Mouse (Mus musculus): Measurements from ENCODE around the gene Tacc2. TPM values are rescaled to one million over a fixed set of nuclear protein-coding genes. Genes with fewer than 3 reads are reported as not detected.

The Tacc2 gene
- polyA plus RNA-seq, 1 experiment from 2014 or later = 53.5 TPM

DNA sequence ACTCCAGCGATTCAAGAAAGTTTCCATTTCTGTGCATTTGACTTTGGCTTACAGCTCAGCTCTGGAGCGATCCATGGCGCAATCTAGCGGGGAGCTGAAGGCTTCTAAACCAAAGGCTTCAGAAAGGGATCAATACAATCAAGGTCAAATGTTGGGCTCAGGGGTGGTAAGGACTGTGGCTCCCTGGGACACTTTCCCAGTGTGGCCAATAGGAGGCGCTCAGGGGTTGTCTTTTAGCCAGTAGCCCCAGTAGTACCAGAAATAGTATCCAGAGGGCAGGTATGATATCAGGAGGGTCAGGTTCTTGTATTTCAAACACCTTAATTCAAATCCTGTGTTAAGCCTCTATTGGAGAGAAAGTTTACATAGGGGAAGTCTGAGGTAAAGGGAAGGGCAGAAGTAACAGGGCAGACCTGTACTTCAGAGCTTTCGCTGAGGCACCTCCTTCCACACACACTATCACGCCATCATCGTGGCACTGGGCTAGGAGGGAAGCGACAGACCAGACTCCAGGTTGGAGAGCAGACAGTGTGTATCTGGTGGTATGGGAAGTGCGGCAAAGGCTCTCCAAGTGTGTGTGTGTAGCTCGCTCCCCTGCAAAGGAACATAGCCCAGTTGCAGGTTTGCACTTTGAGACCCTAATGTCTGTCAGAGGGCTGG is 196.1 kb downstream of the Tacc2 start:
- H3K36me3 ChIP-seq = no peaks in the 10 kb centered on the region
- H3K9me3 ChIP-seq = no peaks in the 10 kb centered on the region
- WGBS = 66% methylated on average over 11 of the region's 11 CpGs
- H3K27ac ChIP-seq (replicated peaks) = no peak overlapping the region
- no peak for ATAC-seq (replicated peaks)
- H3K4me3 ChIP-seq = no peak overlapping the region
- H3K4me2 ChIP-seq (replicated peaks) = no peak overlapping the region
- H3K9ac ChIP-seq (replicated peaks) = no peak overlapping the region
- no peaks in the 10 kb centered on the region for H3K27me3 ChIP-seq
- no peaks in the 10 kb centered on the region for H3K4me1 ChIP-seq

GRCm38 (mm10) chr7:130773914-130774630 is 196.8 kb downstream of the Tacc2 start, which contains the start of gene Btbd16:
Gene Btbd16, plus strand, starts transcription at chr7:130774069.
- Histone ChIP-seq H3K4me2 (replicated peaks) (no peak within 1 kb of the TSS), H3K9me3 (no peaks in the 10 kb centered on the region), H3K4me1 (no peaks in the 10 kb centered on the region), H3K36me3 (no peaks in the 10 kb centered on the region), H3K4me3 (no peak within 1 kb of the TSS), H3K9ac (replicated peaks) (no peak within 1 kb of the TSS), H3K27ac (replicated peaks) (no peak within 1 kb of the TSS), H3K27me3 (no peaks in the 10 kb centered on the region)
- WGBS = 68% methylated on average over 9 of the region's 9 CpGs
- ATAC-seq (replicated peaks) = no peak

DNA sequence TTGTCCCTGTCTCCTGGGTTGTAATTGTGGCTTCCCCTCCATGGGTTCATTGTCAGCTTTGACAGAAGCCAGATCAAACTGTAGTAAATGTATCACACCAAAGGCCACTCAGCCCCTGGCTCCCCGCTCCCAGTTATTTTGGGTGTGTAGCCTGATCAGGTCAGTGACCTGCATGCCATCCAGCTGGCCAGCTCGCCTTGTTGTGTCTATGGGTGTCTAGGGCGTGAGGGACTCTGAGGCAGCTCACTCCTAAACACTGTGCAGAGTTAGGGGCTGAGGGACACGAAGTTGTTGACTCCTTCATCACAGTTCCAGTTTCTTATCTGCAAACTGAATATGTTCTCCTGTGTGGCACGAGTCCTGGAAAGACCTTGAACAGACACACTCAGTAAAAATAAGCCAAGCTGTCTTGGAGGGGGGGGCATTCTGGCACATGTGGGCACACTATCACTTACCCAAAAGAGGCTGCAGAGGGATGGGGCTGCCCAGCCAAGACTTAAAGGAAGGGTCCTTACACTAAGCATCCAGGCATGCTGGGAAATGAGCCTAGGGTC is 203.7 kb downstream of the Tacc2 start:
- no peak overlapping the region for H3K9ac ChIP-seq (replicated peaks)
- H3K9me3 ChIP-seq = no peaks in the 10 kb centered on the region
- no peaks in the 10 kb centered on the region for H3K36me3 ChIP-seq
- no peak overlapping the region for H3K4me3 ChIP-seq
- no peaks in the 10 kb centered on the region for H3K27me3 ChIP-seq
- no peak overlapping the region for H3K4me2 ChIP-seq (replicated peaks)
- no peaks in the 10 kb centered on the region for H3K4me1 ChIP-seq
- ATAC-seq (replicated peaks) = no peak
- WGBS = 82% methylated on average over 5 of the region's 5 CpGs
- no peak overlapping the region for H3K27ac ChIP-seq (replicated peaks)

GRCm38 (mm10) chr7:130782501-130783050 is 205.3 kb downstream of the Tacc2 start:
- Histone ChIP-seq H3K4me1 (no peaks in the 10 kb centered on the region), H3K9me3 (no peaks in the 10 kb centered on the region), H3K36me3 (no peaks in the 10 kb centered on the region), H3K27ac (replicated peaks) (no peak overlapping the region), H3K4me2 (replicated peaks) (no peak overlapping the region), H3K27me3 (no peaks in the 10 kb centered on the region), H3K9ac (replicated peaks) (no peak overlapping the region), H3K4me3 (no peak overlapping the region)
- ATAC-seq (replicated peaks) = no peak
- WGBS = 87% methylated on average over 5 of the region's 5 CpGs

- Histone ChIP-seq H3K9ac (replicated peaks) (no peak overlapping the region), H3K36me3 (no peaks in the 10 kb centered on the region), H3K4me1 (no peaks in the 10 kb centered on the region), H3K9me3 (no peaks in the 10 kb centered on the region), H3K27me3 (no peaks in the 10 kb centered on the region), H3K27ac (replicated peaks) (no peak overlapping the region), H3K4me3 (no peak overlapping the region), H3K4me2 (replicated peaks) (no peak overlapping the region)
- no peak for ATAC-seq (replicated peaks)
- WGBS = 68% methylated on average over 12 of the region's 12 CpGs
Measured at GRCm38 (mm10) chr7:130785923-130786575, 208.8 kb downstream of the Tacc2 start.

GRCm38 (mm10) chr7:130786708-130787107 is 209.5 kb downstream of the Tacc2 start:
- no peak overlapping the region for H3K9ac ChIP-seq (replicated peaks)
- H3K27ac ChIP-seq (replicated peaks) = no peak overlapping the region
- 84% methylated on average over 5 of the region's 5 CpGs for WGBS
- no peaks in the 10 kb centered on the region for H3K9me3 ChIP-seq
- no peak for ATAC-seq (replicated peaks)
- no peaks in the 10 kb centered on the region for H3K36me3 ChIP-seq
- H3K4me3 ChIP-seq = no peak overlapping the region
- H3K4me1 ChIP-seq = no peaks in the 10 kb centered on the region
- H3K27me3 ChIP-seq = no peaks in the 10 kb centered on the region
- no peak overlapping the region for H3K4me2 ChIP-seq (replicated peaks)

DNA sequence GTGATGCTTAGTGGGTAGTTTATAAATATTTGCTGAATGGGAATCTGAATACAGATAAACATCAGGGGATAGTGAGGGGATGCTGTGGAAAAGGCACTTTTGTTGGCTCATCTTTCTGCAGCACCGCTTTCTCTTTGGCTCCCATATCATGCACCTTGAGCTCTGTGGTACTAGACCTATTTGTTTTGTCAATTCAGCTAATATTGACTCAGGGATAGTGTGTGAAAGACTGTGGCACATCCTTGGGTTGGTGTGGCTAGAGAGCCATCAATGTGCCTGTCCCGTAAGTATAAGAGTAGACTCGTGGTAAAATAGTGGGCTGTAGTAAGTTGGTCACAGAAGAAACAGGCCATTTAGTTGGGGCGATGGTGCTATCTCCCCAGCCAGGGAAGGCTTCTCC is 210.3 kb downstream of the Tacc2 start:
- ATAC-seq (replicated peaks) = no peak
- H3K9me3 ChIP-seq = no peaks in the 10 kb centered on the region
- H3K4me2 ChIP-seq (replicated peaks) = no peak overlapping the region
- 93% methylated on average over 4 of the region's 4 CpGs for WGBS
- no peaks in the 10 kb centered on the region for H3K4me1 ChIP-seq
- H3K9ac ChIP-seq (replicated peaks) = no peak overlapping the region
- H3K27me3 ChIP-seq = no peaks in the 10 kb centered on the region
- H3K27ac ChIP-seq (replicated peaks) = no peak overlapping the region
- no peaks in the 10 kb centered on the region for H3K36me3 ChIP-seq
- H3K4me3 ChIP-seq = no peak overlapping the region

DNA sequence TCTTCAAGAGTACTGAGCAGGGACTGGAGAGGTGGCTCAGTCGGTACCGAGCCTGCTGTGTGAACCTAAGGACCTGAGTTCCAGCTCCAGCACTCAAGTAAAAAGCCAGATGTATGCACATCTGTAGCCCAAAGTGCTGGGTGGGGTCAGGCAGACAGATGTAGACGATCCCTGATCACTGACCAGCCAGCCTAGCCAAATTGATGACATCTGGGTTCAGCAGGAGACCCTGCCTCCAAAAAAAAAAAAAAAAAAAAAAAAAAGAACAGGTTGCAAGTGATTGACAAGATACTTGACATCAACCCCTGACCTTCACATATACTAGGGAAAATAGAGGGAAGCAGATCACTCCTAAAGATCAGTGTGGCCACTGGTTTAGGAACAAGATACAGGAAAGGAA is 211.7 kb downstream of the Tacc2 start:
- Histone ChIP-seq H3K4me2 (replicated peaks) (no peak overlapping the region), H3K4me3 (no peak overlapping the region), H3K9ac (replicated peaks) (no peak overlapping the region), H3K36me3 (no peaks in the 10 kb centered on the region), H3K4me1 (no peaks in the 10 kb centered on the region), H3K27ac (replicated peaks) (no peak overlapping the region), H3K9me3 (no peaks in the 10 kb centered on the region), H3K27me3 (no peaks in the 10 kb centered on the region)
- WGBS = 94% methylated on average over 3 of the region's 3 CpGs
- no peak for ATAC-seq (replicated peaks)

GRCm38 (mm10) chr7:130789456-130789855 is 212.2 kb downstream of the Tacc2 start:
- Histone ChIP-seq H3K9ac (replicated peaks) (no peak overlapping the region), H3K4me2 (replicated peaks) (no peak overlapping the region), H3K36me3 (no peaks in the 10 kb centered on the region), H3K9me3 (no peaks in the 10 kb centered on the region), H3K4me1 (no peaks in the 10 kb centered on the region), H3K27me3 (no peaks in the 10 kb centered on the region), H3K4me3 (no peak overlapping the region), H3K27ac (replicated peaks) (no peak overlapping the region)
- WGBS = 88% methylated on average over 7 of the region's 7 CpGs
- ATAC-seq (replicated peaks) = no peak

DNA sequence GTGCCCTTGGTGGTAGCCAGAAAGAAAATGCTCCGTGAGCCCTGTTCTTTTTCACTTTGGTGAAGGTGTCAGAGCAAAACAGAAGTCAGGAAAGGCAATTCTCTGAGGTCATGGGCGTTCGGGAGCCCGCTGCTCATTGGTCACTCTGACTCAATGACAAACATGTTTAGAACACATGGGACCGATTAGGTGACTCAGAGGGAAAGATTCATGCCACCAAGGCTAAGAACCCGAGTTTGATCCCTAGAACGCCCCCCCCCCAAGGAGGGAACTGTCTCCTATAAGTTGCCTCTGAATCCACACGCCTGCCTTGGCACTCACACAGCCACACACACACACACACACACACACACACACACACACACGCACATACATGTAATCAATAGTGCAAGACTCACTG is 216.4 kb downstream of the Tacc2 start:
- Histone ChIP-seq H3K27ac (replicated peaks) (no peak overlapping the region), H3K9ac (replicated peaks) (no peak overlapping the region), H3K9me3 (no peaks in the 10 kb centered on the region), H3K4me3 (no peak overlapping the region), H3K4me1 (no peaks in the 10 kb centered on the region), H3K36me3 (no peaks in the 10 kb centered on the region), H3K27me3 (no peaks in the 10 kb centered on the region), H3K4me2 (replicated peaks) (no peak overlapping the region)
- WGBS = 80% methylated on average over 9 of the region's 9 CpGs
- no peak for ATAC-seq (replicated peaks)

- no peaks in the 10 kb centered on the region for H3K4me1 ChIP-seq
- H3K9ac ChIP-seq (replicated peaks) = no peak overlapping the region
- no peaks in the 10 kb centered on the region for H3K36me3 ChIP-seq
- no peaks in the 10 kb centered on the region for H3K9me3 ChIP-seq
- WGBS = 72% methylated on average over 8 of the region's 8 CpGs
- no peak for ATAC-seq (replicated peaks)
- no peak overlapping the region for H3K4me2 ChIP-seq (replicated peaks)
- H3K27me3 ChIP-seq = no peaks in the 10 kb centered on the region
- no peak overlapping the region for H3K27ac ChIP-seq (replicated peaks)
- H3K4me3 ChIP-seq = no peak overlapping the region
Measured at GRCm38 (mm10) chr7:130796786-130797185, 219.5 kb downstream of the Tacc2 start.

DNA sequence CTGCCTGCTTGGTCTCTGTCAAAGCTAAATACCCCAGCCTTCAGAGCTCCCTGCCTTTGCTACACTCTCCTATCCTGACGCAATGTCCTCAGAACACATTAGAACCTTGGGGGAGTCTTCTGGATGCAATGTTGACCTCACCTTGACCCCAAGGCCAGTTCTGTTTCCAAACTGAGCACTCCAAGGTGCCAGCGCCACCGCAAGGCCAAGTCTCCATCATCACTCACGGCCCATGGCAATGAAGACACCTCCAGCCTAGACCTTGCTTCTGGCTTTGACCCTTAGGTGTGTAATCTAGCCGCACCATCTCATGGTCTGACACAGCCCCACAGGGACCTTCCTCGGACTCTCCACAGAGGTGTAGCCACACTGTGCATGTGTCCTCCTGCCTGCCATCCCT is 220.3 kb downstream of the Tacc2 start:
- ATAC-seq (replicated peaks) = no peak
- no peak overlapping the region for H3K27ac ChIP-seq (replicated peaks)
- H3K4me1 ChIP-seq = no peaks in the 10 kb centered on the region
- H3K4me2 ChIP-seq (replicated peaks) = no peak overlapping the region
- no peak overlapping the region for H3K4me3 ChIP-seq
- WGBS = 93% methylated on average over 6 of the region's 6 CpGs
- no peaks in the 10 kb centered on the region for H3K9me3 ChIP-seq
- no peaks in the 10 kb centered on the region for H3K27me3 ChIP-seq
- H3K36me3 ChIP-seq = no peaks in the 10 kb centered on the region
- H3K9ac ChIP-seq (replicated peaks) = no peak overlapping the region

Data from forebrain, embryonic 15.5 days (tissue).